Mouse (Mus musculus) midbrain, embryonic 16.5 days (tissue): Measurements from ENCODE around the gene Rab1b. TPM values are rescaled to one million over a fixed set of nuclear protein-coding genes. Genes with fewer than 3 reads are reported as not detected.

Experiments used
- ATAC-seq: fragments of 200-750 bp; cut with Nextera tagmentation; 2 replicates; pipeline ENCODE4 v1.8.0; 2017; ENCODE audit warnings: moderate TSS enrichment
- H3K27ac ChIP-seq: fragments of 300-500 bp; sonication (generic); 2 replicates; pipeline ENCODE4 v1.5.1; 2014; ENCODE audit warnings: mild to moderate bottlenecking, low read length, mixed read lengths
- H3K27me3 ChIP-seq: fragments of 300-500 bp; sonication (generic); 2 replicates; pipeline ENCODE4 v1.6.1; 2014; ENCODE audit warnings: low read depth, low read length, mixed read lengths; ENCODE audit not compliant: control insufficient read depth, insufficient read depth
- H3K36me3 ChIP-seq: fragments of 300-500 bp; sonication (generic); 2 replicates; pipeline ENCODE4 v1.6.1; 2014; ENCODE audit warnings: mild to moderate bottlenecking, low read length, moderate library complexity, mixed read lengths; ENCODE audit not compliant: control insufficient read depth, insufficient read depth
- H3K4me1 ChIP-seq: fragments of 300-500 bp; sonication (generic); 2 replicates; pipeline ENCODE4 v1.6.1; 2014; ENCODE audit warnings: mild to moderate bottlenecking, low read length, mixed read lengths; ENCODE audit not compliant: control insufficient read depth, insufficient read depth
- H3K4me2 ChIP-seq: fragments of 300-500 bp; sonication (generic); 2 replicates; pipeline ENCODE4 v1.6.1; 2014; ENCODE audit warnings: mild to moderate bottlenecking, low read length, mixed read lengths
- H3K4me3 ChIP-seq: fragments of 300-500 bp; sonication (generic); 2 replicates; pipeline ENCODE4 v1.5.1; 2014; ENCODE audit warnings: low read depth, mild to moderate bottlenecking, low read length, moderate library complexity, mixed read lengths
- H3K9ac ChIP-seq: fragments of 300-500 bp; sonication (generic); 2 replicates; pipeline ENCODE4 v1.6.1; 2014; ENCODE audit warnings: low read depth, low read length, mixed read lengths
- H3K9me3 ChIP-seq: fragments of 300-500 bp; sonication (generic); replicated peaks from 2 replicates; pipeline ENCODE4 v1.6.1; 2014; ENCODE audit warnings: mild to moderate bottlenecking, low read length, mixed read lengths; ENCODE audit not compliant: control insufficient read depth, poor library complexity, severe bottlenecking
- WGBS: fragments of 180-500 bp; shearing (Covaris S2); extraction: QIAGEN DNeasy Blood & Tissue Kit; methylation state at CpG from one replicate; pipeline ENCODE4 v1.1.7; 2014; 5-methylcytosine and 5-hydroxymethylcytosine counted together
- polyA plus RNA-seq: library from polyadenylated mRNA; unstranded; fragments of >200 nt; fragmentation: Nextera tagmentation; extraction: Ambion mirVana; gene quantifications from 2 replicates; pipeline ENCODE4 v1.2.1, GENCODE M21; 2015

The Rab1b gene
- polyA plus RNA-seq, 1 experiment from 2014 or later = 201 TPM

DNA sequence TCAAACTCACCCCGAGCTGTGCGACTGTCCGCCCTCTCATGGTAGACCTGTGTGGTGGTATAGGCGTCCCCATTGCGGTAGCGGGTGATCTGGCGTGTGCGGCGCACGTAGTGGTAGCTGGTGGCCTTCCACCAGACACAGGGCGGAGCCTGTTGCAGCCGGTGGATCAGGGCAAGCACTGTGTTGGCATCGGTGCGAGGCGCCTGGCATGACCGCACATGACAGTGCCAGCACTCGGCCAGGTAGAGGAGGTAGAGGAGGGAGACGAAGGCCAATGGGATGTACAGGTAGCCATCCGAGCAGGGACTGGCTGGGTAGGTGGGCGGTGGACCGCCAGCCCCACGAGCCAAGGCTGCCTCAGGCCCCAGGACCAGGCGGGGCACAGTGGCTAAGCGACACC, 24.3 kb downstream of the Rab1b start:
- whole genome bisulfite sequencing = 71% methylated on average over 24 of the region's 24 CpGs
- no peak overlapping the region for H3K4me3 ChIP-seq
- no peak for ATAC-seq
- no peak overlapping the region for H3K4me2 ChIP-seq
- peaks cover 8% of the 10 kb centered on the region; the same call in 1 of the 2 replicates for H3K4me1 ChIP-seq
- H3K27me3 ChIP-seq = peaks cover 47% of the 10 kb centered on the region
- peaks cover 5% of the 10 kb centered on the region; the same call in 1 of the 2 replicates for H3K36me3 ChIP-seq
- no peaks in the 10 kb centered on the region for H3K9me3 ChIP-seq
- H3K9ac ChIP-seq = no peak overlapping the region
- no peak overlapping the region for H3K27ac ChIP-seq

DNA sequence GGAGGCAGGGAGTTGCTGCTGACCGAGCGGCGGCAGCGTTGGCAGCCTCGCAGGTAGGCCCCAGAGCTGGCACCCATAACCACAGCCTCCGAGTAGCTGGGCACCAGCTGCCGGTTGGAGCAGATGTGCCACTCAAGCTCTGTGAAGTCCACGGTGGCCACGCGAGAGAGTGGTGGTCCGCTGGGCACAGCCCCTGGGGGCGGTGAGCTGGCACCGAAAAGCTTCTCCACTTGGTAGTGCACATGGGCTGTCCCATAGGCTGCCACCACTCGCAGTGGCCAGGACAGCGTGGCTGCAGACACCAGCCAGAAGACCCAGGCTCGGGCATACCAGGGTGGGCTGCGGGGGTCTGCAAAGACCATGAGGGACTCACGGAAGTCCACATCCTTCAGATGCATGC, 24.9 kb downstream of the Rab1b start:
- Histone ChIP-seq H3K36me3 (peaks cover 5% of the 10 kb centered on the region; the same call in 1 of the 2 replicates), H3K4me1 (peaks cover 3% of the 10 kb centered on the region; the same call in 1 of the 2 replicates), H3K27ac (no peak overlapping the region), H3K9ac (no peak overlapping the region), H3K4me2 (no peak overlapping the region), H3K27me3 (peaks cover 47% of the 10 kb centered on the region), H3K9me3 (no peaks in the 10 kb centered on the region), H3K4me3 (no peak overlapping the region)
- 68% methylated on average over 18 of the region's 18 CpGs for WGBS
- no peak for ATAC-seq

DNA sequence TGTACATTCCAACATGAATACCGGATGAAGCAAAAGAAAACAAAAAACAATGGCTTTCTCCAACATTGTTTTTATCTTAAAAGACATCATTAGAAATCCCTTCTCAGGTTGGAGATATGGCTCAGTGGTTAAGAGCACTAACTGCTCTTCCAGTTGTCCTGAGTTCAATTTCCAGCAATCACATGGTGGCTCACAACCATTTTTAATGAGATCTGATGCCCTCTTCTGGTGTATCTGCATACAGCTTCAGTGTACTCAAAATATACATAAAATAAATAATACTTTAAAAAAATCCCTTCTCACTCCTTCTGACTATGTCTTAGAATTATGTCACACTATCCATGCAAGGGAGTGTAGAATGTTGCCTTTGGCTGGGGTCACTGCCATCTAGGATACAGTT, 27.6 kb downstream of the Rab1b start:
- Histone ChIP-seq H3K36me3 (peaks cover 5% of the 10 kb centered on the region; the same call in 1 of the 2 replicates), H3K9me3 (no peaks in the 10 kb centered on the region), H3K4me1 (no peaks in the 10 kb centered on the region), H3K4me3 (no peak overlapping the region), H3K27me3 (peaks cover 44% of the 10 kb centered on the region), H3K9ac (no peak overlapping the region), H3K27ac (no peak overlapping the region), H3K4me2 (no peak overlapping the region)
- no peak for ATAC-seq
- WGBS = 96% methylated on average over 1 of the region's 1 CpGs

DNA sequence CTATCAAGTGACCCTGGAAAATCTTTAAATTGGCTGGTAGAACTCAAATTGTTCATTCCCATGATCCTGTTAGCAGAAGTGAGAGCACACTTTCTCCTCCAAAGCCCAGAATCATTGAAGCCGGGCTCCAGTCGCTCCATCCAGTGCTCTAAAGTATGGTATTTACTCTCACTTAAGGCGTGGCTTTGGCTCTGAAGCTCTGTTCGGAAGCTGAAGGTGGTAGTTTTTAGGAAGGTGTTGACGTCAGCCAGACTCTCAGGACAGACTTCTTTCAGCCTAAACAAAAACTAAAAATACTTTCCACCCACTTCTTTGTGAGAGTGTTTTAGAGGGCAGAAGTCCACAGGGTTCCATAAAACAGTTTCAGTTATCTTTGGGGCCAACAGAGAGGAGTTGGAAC, 33.4 kb downstream of the Rab1b start:
- H3K27ac ChIP-seq = no peak overlapping the region
- 44% methylated on average over 5 of the region's 5 CpGs for WGBS
- no peak overlapping the region for H3K4me2 ChIP-seq
- peaks cover 25% of the 10 kb centered on the region for H3K27me3 ChIP-seq
- ATAC-seq = no peak
- peaks cover 8% of the 10 kb centered on the region for H3K4me1 ChIP-seq
- H3K9me3 ChIP-seq = no peaks in the 10 kb centered on the region
- no peaks in the 10 kb centered on the region for H3K36me3 ChIP-seq
- H3K9ac ChIP-seq = no peak overlapping the region
- no peak overlapping the region for H3K4me3 ChIP-seq

DNA sequence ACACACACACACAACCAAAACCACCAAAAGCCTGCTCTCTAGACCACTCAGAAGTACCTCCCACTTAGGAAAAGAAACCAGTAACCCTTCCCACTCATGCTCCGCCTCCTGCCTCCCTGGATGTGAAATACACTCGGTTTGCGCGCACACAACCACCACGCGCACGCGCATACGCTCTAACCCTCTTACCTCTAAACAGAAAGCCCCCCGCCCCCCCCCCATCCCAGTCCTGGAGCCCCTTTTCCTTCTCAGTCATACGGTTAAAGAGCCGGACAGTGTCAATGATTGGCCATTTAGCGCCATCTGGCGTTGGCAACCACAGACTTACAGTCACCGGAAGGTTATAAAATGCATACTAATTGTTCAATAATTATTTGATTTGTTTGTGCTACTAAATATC, 33.8 kb downstream of the Rab1b start:
- Histone ChIP-seq H3K27ac (no peak overlapping the region), H3K9ac (peak overlapping the region; percentile 34; the same call in 1 of the 2 replicates), H3K4me1 (peaks cover 12% of the 10 kb centered on the region), H3K9me3 (no peaks in the 10 kb centered on the region), H3K36me3 (no peaks in the 10 kb centered on the region), H3K4me3 (peak overlapping the region; percentile 45; the same call in 1 of the 2 replicates), H3K27me3 (peaks cover 27% of the 10 kb centered on the region), H3K4me2 (peak overlapping the region; percentile 79)
- under 1% methylated on average over 15 of the region's 15 CpGs for WGBS
- no peak for ATAC-seq

DNA sequence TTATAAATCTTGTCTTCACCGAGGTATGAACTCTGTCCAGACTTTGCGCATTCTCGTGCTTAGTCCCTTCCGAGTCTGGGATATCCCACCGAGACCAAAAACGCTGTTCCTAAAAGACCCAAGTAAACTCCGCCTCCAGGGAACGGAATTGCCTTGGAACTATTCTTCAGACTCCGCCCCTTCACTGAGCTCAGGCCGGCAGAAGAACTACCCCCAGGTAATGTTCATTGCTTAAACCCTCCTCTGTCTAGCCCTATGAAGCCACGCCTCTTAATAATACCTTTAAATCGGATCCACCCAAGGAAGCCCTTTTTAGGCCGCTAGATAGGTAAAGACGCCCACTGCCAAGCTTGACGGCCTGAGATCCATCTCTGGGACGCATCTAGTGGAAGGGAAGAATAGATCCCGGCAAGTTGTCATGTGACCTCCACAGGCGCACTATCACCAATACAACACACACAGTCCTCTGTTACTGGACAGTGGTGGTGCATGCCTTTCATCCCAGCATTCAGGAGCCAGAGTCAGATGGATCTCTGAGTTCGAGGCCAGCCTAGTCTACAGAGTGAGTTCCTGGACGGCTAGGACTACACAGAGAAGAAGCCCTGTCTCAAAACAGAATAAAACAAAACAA, 34.4 kb downstream of the Rab1b start:
- Histone ChIP-seq H3K4me1 (peaks cover 16% of the 10 kb centered on the region), H3K9ac (peak overlapping the region; percentile 53), H3K27me3 (peaks cover 27% of the 10 kb centered on the region), H3K4me2 (peak overlapping the region; percentile 79), H3K27ac (no peak overlapping the region), H3K9me3 (no peaks in the 10 kb centered on the region), H3K36me3 (no peaks in the 10 kb centered on the region), H3K4me3 (peak overlapping the region; percentile 45)
- 3% methylated on average over 20 of the region's 20 CpGs for WGBS
- ATAC-seq = peak; percentile 9; the same call in 1 of the 2 replicates

DNA sequence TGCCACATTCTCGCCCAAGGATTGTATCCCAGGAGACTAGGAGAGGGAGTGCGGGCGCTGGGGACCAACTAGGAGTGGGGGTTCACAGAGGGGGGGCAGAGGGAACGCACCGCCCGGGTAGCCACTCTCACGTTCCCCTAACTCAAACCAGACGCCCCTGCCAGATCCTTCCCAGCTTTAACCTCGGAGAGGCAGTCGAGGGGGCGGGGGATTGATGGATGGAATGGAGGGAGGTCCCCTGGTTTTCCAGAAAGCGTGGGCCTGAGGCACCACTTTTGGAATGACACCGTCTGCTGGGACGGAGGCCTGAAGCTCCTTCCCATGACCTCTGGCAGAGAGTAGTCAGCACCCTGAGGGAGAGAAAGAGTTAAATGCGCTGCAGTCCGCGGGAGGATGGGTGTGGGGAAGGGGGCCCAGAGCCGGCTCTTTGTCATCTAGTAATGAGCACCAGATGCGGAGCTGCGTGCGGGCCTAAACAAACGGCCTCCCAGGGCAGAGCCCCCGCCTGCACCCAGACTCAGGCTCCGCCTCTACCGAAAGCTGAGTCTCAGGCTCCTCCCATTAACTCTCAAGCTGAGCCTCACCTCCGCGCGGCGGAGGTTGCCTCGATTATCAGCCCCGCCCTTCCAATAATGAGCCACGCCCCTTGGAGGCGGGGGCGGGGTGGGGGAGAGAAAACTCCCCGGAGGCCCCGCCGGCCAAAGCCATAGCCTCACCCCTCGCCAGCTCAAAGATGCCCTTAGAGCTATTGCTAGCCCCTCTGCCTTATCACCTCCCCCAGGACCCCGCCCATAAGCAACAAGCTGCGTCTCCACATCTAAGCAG, 35.1 kb downstream of the Rab1b start:
- no peaks in the 10 kb centered on the region for H3K36me3 ChIP-seq
- H3K9me3 ChIP-seq = no peaks in the 10 kb centered on the region
- peaks cover 32% of the 10 kb centered on the region for H3K27me3 ChIP-seq
- H3K4me2 ChIP-seq = peak overlapping the region; percentile 79
- peak overlapping the region; percentile 45 for H3K4me3 ChIP-seq
- peaks cover 16% of the 10 kb centered on the region for H3K4me1 ChIP-seq
- H3K9ac ChIP-seq = peak overlapping the region; percentile 53
- under 1% methylated on average over 37 of the region's 40 CpGs for WGBS
- H3K27ac ChIP-seq = no peak overlapping the region
- ATAC-seq = peak; percentile 75

DNA sequence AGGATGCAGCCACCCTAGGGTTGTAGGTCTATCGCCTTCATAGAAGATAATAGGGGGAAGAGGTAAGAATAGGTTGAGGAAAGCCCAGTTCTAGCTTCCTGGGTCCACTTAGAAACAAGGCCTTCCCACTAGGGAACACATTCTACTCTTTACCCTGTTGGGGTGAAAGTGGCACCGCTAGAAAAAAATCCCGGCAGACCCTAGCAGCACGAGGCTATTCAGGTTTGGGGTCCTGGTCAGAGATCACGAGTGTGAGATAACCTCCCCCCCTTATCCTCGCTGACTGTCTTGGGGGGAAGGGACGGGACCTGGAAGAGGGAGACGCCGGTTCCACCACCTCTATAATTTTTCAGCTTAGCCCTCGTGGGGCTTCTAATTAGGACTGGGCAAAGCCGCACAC, 35.8 kb downstream of the Rab1b start:
- H3K4me1 ChIP-seq = peaks cover 16% of the 10 kb centered on the region
- no peak for ATAC-seq
- peak overlapping the region; percentile 79 for H3K4me2 ChIP-seq
- peak overlapping the region; percentile 53 for H3K9ac ChIP-seq
- WGBS = 6% methylated on average over 11 of the region's 11 CpGs
- H3K9me3 ChIP-seq = no peaks in the 10 kb centered on the region
- no peak overlapping the region for H3K27ac ChIP-seq
- peak overlapping the region; percentile 45 for H3K4me3 ChIP-seq
- H3K36me3 ChIP-seq = no peaks in the 10 kb centered on the region
- H3K27me3 ChIP-seq = peaks cover 33% of the 10 kb centered on the region

DNA sequence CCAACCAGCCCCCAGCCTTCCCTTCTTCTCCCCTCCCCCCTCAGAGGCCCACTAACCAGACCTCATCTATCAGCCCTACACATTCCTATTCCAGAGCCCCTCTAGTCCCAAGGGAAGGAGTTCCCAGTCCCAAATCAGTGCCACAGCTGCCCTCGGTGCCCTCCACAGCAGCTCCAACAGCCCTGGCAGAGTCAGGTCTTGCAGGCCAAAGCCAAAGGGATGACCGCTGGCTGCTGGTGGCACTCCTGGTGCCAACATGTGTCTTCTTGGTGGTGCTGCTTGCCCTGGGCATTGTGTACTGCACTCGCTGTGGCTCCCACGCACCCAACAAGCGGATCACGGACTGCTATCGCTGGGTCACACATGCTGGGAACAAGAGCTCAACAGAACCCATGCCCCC, 36.9 kb downstream of the Rab1b start:
- no peaks in the 10 kb centered on the region for H3K36me3 ChIP-seq
- ATAC-seq = no peak
- peaks cover 16% of the 10 kb centered on the region for H3K4me1 ChIP-seq
- no peak overlapping the region for H3K4me3 ChIP-seq
- H3K27me3 ChIP-seq = peaks cover 33% of the 10 kb centered on the region
- WGBS = 86% methylated on average over 7 of the region's 7 CpGs
- H3K27ac ChIP-seq = no peak overlapping the region
- no peak overlapping the region for H3K4me2 ChIP-seq
- H3K9me3 ChIP-seq = no peaks in the 10 kb centered on the region
- no peak overlapping the region for H3K9ac ChIP-seq
